Mouse (Mus musculus) embryonic fibroblast, embryonic 13.5 days (primary cell): Measurements from ENCODE around the gene Rapsn. TPM values are rescaled to one million over a fixed set of nuclear protein-coding genes. Genes with fewer than 3 reads are reported as not detected.
"Not testable (repeated sequence)": the region's sequence is repeated elsewhere in the genome, so short reads cannot be mapped to it uniquely, and the experiment has no call there.

Experiments used
- H3K27ac ChIP-seq: 2 replicates; pipeline ENCODE4 v1.5.1; 2012; ENCODE audit warnings: low read length, control low read depth, inconsistent platforms; ENCODE audit not compliant: insufficient read depth
- H3K4me1 ChIP-seq: 2 replicates; pipeline ENCODE4 v1.6.1; 2011; ENCODE audit warnings: low read length; ENCODE audit not compliant: control insufficient read depth, insufficient read depth
- H3K4me3 ChIP-seq: 2 replicates; pipeline ENCODE4 v1.5.1; 2011; ENCODE audit warnings: mild to moderate bottlenecking, control low read depth, low read length; ENCODE audit not compliant: insufficient read depth
- CTCF ChIP-seq: IDR thresholded peaks from 2 replicates; pipeline ENCODE4 v1.5.1; 2011; ENCODE audit warnings: mild to moderate bottlenecking, control low read depth, low read length, moderate library complexity, borderline replicate concordance; ENCODE audit not compliant: insufficient read depth
- POLR2A ChIP-seq: IDR thresholded peaks from 2 replicates; pipeline ENCODE4 v1.6.1; 2011; ENCODE audit warnings: low read depth, mild to moderate bottlenecking, control low read depth, low read length, moderate library complexity
- polyA plus RNA-seq: library from polyadenylated mRNA; stranded (reverse); fragments of >200 nt; gene quantifications from 2 replicates; pipeline ENCODE4 v1.2.4, GENCODE M21; 2011; ENCODE audit warnings: low read depth; ENCODE audit not compliant: missing spikeins, insufficient read length

Gene Rapsn
- polyA plus RNA-seq, 1 experiment, result not detected

- peaks cover 2% of the 10 kb centered on the region; the same call in 1 of the 2 replicates for H3K4me1 ChIP-seq
- no peak for TF ChIP-seq CTCF
- no peak overlapping the region for H3K27ac ChIP-seq
- no peak overlapping the region for H3K4me3 ChIP-seq
These were observed 10.3 kb upstream of the Rapsn start for GRCm38 (mm10) chr2:91025081-91025516.

GRCm38 (mm10) chr2:91026491-91026890, 8.9 kb upstream of the Rapsn start:
- H3K27ac ChIP-seq, result no peak overlapping the region
- TF ChIP-seq CTCF (no peak), POLR2A (no peak)
- H3K4me3 ChIP-seq, result no peak overlapping the region
- H3K4me1 ChIP-seq, result peaks cover 2% of the 10 kb centered on the region; the same call in 1 of the 2 replicates

GRCm38 (mm10) chr2:91027391-91028214, 7.8 kb upstream of the Rapsn start:
- TF ChIP-seq CTCF (no peak), POLR2A (no peak)
- peaks cover 2% of the 10 kb centered on the region; the same call in 1 of the 2 replicates for H3K4me1 ChIP-seq
- no peak overlapping the region for H3K4me3 ChIP-seq
- H3K27ac ChIP-seq, result 0 out of 2 replicates have a peak overlapping the region, but pooled peaks have one; percentile 41

DNA sequence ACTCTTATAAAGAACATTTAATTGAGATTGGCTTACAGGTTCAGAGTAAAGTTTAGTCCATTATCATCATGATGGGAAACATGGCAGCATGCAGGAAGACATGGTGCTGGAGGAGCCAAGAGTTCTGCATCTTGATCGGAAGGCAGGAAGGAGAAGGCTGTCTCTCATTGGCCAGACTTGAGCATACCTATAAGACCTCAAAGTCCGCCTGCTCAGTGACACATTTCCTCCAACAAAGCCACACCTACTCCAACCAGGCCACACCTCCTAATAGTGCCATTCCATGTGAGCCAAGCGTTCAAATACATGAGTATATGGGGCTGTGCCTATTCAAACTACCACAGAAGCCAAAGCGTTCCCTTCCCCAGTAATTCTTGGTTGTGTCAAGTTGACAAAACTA, 4.2 kb upstream of the Rapsn start:
- Histone ChIP-seq H3K4me1 (peaks cover 2% of the 10 kb centered on the region; the same call in 1 of the 2 replicates), H3K4me3 (no peak overlapping the region), H3K27ac (no peak overlapping the region)
- no peak for TF ChIP-seq POLR2A
- TF ChIP-seq CTCF, result no peak

GRCm38 (mm10) chr2:91033000-91033399, 2.4 kb upstream of the Rapsn start:
- Histone ChIP-seq H3K4me3 (no peak overlapping the region), H3K4me1 (no peaks in the 10 kb centered on the region), H3K27ac (no peak overlapping the region)
- no peak for TF ChIP-seq POLR2A
- no peak for TF ChIP-seq CTCF

DNA sequence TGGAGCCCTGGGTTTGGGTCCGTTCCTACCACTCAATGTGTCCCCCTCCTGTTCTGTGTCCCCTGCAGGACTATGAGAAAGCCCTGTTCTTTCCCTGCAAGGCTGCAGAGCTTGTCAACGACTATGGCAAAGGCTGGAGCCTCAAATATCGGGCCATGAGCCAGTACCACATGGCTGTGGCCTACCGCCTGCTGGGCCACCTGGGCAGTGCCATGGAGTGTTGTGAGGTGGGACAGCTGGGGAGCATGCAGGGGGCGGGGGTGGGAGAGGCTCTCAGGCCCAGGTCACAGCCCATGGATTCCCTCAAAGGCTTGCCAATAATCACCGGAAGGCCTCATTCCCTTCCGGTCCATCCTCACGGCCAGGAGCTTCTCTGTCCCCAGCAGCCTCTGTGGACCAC, 6.4 kb downstream of the Rapsn start:
- no peaks in the 10 kb centered on the region for H3K4me1 ChIP-seq
- H3K27ac ChIP-seq, result no peak overlapping the region
- H3K4me3 ChIP-seq, result no peak overlapping the region
- TF ChIP-seq CTCF, result no peak
- no peak for TF ChIP-seq POLR2A

GRCm38 (mm10) chr2:91042651-91043398, 7.4 kb downstream of the Rapsn start:
- TF ChIP-seq POLR2A, result no peak
- no peak for TF ChIP-seq CTCF
- H3K4me3 ChIP-seq, result no peak overlapping the region
- H3K4me1 ChIP-seq, result no peaks in the 10 kb centered on the region
- H3K27ac ChIP-seq, result no peak overlapping the region

DNA sequence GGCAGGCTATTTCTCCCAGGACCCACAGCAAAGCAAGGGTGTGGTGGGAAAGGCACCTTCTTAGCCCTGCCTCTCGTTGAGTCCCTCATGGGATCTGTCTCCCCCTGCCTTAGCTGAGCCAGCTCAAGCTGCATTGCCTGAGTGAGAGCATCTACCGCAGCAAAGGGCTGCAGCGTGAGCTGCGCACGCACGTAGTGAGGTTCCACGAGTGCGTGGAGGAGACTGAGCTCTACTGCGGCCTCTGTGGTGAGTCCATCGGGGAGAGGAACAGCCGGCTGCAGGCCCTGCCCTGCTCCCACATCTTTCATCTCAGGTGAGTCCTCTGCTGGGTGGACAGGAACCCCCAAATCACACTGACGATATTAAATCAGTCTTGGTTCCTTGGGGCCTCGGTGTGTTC, 9.3 kb downstream of the Rapsn start:
- Histone ChIP-seq H3K4me1 (no peaks in the 10 kb centered on the region), H3K4me3 (no peak overlapping the region), H3K27ac (no peak overlapping the region)
- no peak for TF ChIP-seq POLR2A
- TF ChIP-seq CTCF, result no peak

DNA sequence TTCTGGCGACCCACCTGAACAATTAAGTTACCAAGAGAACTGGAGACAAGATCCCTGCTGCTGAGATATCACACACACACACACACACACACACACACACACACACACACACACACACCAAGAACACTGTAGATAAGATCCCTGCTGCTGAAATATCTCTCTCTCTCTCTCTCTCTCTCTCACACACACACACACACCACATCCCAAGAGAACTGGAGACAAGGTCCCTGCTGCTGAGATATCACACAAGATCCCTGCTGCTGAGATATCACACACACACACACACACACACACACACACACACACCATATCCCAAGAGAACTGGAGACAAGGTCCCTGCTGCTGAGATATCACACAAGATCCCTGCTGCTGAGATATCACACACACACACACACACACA, 10.4 kb downstream of the Rapsn start:
- not testable (repeated sequence) for H3K27ac ChIP-seq, H3K4me3 ChIP-seq, H3K4me1 ChIP-seq

- no peak overlapping the region for H3K27ac ChIP-seq
- no peaks in the 10 kb centered on the region for H3K4me1 ChIP-seq
- TF ChIP-seq CTCF (no peak), POLR2A (no peak)
- no peak overlapping the region for H3K4me3 ChIP-seq
These were observed 11.9 kb downstream of the Rapsn start for GRCm38 (mm10) chr2:91047359-91047758.
